Mouse (Mus musculus) lung, postnatal 4 days (tissue): ENCODE measurements around the gene Mettl15.
"Not testable (repeated sequence)": the region's sequence is repeated elsewhere in the genome, so short reads cannot be mapped to it uniquely, and the experiment has no call there.

Source experiments
- DNase-seq, 2 experiments: peaks; one replicate each; pipeline ENCODE4 v3.0.0; 2021

The Mettl15 gene

DNA sequence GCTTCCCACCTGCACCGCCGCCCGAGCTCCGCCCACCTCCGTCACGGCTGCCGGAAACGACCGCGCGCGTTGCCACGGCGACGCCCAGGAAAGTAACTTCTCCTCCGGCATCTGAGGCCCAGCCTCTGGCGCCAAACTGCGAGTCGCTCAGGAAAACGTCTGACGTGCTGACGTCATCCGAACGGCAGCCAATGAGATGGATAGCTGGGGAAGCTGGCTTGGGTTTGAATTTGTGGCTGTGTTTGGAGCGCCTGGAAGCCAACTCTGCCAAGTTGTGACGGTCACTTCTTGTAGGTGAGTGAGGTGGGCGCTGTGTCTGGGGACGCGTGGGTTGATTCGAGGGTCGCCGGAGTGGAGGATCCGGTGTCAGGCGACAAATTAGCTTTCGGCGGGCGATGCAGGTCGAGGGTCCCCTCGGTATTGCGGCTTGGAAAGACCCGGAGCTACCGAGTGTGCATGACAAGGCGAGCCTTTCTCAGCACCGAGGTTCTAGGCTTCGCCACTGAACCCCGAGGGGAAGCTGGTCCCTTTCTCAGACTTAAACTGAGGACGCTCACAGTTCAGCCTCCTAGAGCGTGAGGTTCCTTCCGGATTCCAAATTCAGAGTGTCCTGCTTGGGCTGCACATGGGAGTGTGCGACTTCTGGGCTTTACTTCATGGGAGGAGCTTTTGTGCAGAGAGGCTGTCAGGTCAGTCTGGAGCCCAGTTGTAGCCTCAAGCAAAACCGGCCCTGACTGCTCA, at the start of gene Mettl15, which contains the start of gene Kif18a:
Gene Mettl15, minus strand, starts transcription at position 149 of the 741 bp plus-strand sequence.
Gene Kif18a, plus strand, starts transcription at position 139 of the 741 bp plus-strand sequence.
- peak; percentile 96 to 97 for DNase-seq

DNA sequence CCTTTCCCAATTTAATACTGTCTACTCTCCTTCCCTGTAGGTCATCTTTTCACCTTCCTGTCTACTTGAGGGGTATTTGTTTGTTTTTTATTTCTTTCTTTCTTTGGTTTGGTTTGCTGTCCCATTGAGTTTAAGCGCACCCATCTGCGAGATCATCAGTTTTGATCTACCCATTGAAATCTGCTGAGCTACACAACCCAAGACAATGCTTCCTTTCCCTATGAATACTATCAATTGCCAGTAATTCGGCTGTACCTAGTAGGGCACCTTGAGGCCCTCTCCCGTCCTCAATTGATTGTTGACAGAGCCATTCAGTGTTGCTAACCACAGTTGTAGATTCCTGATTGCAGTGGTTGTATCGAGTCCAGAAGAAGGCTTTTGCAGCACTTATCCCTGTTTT, 30.8 kb upstream of the Mettl15 start:
- DNase-seq: no peak

DNA sequence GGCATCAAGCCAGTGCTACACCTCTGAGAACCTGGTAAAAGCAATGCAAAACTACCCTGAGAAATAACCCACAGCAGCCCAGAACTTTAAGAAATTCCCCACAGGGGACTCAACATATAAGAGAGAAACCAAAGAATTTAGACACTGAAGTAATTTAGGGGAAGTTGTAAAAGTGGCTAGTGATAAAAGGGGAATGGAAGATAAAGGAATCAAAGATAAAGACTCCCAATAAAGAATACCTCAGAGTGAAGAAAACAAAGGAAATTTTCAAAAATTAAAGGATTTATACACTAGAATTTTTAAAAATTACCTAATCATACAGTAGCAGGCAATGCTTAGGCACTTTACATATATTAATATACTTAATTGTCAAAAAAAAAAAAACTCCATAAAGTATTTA, 23.1 kb upstream of the Mettl15 start:
- DNase-seq: no peak

DNA sequence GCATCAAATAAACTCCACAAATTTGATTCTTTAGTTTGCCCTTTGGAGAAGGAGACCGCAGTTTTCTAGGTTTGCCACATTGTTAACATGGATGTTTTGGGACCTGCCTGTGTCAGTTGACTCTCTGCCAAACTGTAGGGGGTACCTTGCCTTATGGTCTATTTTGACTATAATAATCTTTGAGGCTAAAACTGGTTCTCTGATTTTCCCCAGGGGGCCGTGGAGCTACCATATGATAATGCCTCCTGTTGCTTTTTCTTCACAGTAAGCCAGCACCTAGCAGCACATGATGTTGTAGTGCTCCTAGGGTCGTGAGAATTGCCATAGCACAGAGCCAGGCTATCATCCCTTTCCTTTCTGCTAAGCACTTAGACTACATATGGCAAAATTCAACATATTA, 21.7 kb upstream of the Mettl15 start:
- DNase-seq: no peak

DNA sequence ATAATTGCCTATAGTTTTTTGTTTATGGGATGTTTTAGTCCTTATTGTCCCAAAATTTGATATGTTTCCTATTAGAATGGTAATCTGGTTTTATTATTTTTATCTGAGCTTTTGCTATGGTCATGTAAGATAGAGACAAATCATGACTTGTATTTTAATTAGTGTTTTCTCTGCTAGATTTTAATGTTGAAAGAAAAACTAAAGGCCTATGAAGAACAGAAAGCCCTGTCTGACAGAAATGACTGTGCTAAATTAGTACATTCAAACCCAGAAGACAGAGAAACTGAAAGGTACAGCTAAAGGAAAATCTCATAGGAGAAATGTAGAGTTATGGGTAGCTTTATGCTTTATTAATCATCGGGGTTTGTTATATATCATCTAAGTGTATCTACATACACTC, 17.6 kb upstream of the Mettl15 start:
- DNase-seq: no peak

DNA sequence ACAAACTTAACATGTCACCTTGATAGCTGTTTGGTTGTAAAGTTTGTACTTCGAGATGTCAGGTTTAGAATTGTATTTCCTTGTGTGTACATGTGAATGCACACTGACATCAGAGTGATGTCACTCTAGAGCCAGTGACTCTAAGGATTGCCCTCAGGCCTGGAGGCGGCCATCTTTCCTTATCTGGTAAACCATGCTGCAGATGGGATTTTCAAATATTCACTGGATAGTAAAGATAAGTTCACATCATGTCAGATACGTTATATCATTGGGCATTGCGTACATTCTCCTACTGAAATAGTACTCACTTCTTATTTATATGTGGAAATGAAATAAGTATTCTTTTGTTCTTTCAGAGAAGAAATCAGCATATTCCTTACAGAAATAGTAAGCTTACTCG, 15.7 kb upstream of the Mettl15 start:
- DNase-seq: no peak

DNA sequence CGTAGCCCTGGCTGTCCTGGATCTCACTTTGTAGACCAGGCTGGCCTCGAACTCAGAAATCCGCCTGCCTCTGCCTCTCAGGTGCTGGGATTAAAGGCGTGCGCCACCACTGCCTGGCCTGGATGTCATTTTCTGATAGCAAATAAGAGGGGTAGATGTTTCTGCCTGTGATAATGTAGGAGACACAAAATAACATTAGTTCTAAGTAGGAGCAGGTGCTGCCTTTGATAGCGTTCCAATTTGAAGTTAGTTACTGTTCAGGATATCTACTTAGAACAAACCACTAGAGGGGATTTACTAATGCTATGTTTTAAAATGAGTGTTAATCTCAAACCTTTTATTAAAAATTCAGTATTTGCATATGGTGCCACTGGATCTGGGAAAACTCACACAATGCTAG, 8.8 kb upstream of the Mettl15 start:
- DNase-seq: no peak

DNA sequence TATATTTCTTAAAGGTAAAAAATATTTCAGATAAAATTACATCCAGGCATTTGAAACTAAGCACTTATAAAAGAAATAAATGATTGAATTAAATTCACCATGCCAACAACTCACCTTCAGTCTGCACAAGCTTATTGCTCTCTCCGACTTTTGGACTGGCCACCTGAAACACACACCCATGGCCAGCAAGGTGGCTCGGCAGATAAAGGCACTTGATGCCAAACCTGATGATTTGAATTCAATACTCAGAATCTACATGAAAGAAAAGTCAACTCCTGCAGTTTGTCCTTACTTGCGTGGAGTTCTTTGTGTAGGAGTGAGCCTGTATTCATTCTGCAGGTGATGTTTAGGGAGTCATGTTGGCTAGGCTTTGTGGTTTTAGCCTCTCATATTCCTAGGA, 3.6 kb upstream of the Mettl15 start:
- no peak for DNase-seq

DNA sequence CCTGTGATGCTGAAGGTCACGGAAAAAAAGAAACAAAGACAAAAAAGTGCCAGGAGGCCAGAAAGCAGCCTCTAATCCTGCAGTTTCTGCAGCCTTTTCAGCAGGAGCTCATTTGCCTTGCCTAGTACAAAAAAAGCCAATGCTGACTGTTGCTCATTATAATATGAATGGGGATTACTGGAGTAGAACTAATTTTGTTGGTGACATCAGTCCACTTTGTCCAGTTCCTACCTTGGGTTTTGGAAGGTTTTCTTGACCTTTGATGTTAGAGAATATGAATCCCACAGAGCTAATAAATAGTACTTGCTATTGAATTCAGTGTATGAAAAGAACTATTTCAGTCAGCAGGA, 768 bp upstream of the Mettl15 start:
- DNase-seq: no peak

DNA sequence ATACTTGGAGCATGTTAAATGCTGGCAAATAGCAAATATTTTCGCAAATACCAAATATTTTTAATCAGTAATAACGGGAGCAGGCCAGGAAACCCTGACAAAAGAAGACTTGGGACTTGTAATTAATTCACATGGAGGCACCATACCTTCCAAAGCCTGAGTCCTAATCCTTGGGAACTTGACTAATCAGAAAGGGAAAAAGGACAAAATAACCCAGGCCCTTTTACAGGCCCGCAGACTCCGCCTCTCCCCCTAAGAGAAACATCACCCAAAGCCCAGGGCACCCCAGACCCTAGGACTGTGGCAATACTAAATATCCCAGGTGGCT, 312 bp downstream of the Mettl15 start:
- no peak for DNase-seq

DNA sequence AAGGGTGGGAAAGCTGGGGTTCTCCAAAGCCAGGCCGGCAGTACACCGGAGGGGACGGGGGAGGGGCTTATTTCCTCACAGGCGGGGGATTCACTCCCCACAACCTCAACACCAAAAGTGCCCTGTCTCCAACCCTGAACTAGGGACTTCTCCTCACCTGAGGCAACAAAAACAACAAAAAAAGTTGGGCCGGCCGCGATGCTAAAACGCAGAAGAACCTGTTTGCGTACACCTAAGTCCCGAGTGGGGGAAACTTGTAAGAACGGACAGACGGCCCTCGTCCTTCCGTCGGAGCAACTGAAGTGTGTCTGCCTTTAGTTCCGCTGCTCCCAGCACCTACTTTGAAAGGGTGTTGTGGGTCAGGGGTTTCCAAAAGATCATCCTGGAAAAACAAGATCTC, 2.5 kb downstream of the Mettl15 start:
- peak; percentile 57 to 64 for DNase-seq

DNA sequence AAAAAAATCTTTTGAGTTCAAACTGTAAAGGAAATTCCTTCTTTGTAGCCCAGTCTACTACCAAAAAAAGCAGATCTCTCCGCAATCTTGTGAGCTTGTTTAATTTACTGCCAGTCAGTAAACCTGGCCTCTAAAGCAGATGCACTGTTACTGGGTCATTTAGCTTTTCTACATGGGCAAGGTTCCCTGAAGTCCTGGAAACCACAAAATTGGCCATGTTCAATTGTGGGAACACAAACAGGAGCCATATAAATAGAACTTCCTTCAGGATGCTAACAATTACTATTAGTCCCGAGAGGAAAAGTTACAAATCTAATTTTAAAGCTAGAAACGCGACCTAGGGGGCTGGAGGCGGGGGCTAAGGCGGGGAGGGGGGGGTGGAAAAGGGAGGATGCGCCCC, 3.0 kb downstream of the Mettl15 start:
- no peak for DNase-seq

DNA sequence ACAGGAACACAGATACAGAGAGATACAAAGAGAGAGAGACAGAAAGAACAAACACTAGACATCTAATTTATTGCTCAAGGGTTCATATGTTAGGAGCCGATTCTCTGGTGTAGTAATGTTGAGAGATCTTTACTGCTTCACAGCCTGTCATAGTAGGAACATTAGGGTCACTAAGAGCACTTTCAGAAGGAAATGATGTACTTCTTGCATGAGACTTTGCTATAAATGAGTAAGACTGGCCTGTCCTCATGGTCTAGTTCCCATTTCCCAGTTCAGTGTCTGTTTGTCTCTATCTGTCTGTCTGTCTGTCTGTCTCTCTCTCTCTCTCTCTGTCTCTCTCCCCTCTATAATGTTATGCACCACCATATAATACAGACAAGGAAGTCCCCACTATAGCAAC, 7.5 kb downstream of the Mettl15 start:
- DNase-seq: no peak

DNA sequence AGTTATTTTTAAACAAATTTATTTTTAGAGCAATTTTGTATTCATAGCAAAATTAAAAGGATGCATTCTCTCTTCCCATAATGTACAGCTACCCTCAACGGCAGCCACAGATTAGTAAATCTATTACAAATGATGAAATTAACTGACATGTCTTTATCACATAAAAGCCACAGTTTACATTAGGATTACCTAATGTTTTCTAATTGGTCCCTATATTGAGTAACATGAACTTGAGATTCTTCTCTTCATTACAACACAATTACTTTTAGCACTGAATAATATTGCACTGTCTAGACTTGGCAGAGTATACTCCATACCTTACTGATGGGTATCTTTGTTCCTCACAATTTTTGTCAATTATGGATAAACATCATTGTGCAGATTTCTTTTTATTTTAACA, 17.8 kb downstream of the Mettl15 start:
- DNase-seq: no peak

DNA sequence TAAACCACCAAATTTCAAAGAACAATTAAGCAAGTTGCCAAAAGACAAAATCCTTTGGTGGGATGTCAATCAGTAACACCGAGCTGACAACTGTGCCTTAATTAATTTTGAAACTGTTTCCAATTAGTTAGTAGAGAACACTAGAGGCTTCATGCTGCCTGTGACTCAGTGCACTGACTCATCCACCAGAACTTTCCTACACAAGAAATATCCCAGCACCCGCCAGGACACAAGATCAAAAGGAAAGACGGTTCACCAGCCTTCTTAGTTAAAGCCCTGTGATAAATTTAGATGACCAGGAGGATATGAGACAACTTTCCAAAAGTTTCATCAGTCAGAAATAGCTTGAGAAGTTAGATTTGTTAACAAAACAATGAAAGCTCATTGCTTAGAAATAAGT, 38.6 kb downstream of the Mettl15 start:
- DNase-seq: no peak

DNA sequence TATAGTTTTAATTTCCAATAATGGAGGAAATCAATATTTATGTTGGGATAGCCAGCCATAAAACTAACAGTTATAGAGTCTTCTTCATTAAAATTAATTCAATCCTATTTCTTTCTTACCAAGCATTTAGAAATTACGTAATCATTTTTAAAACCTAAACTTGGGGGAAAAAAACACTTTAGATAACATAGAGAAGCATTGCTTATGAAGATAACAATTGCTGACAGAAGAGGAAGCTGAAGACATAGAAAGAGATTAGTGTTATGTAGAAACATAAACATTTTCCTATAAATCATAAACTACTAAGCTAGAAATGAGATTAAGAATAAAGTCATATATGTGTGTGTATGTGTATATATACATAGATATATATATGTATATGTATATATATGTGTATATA, 44.8 kb downstream of the Mettl15 start:
- no peak for DNase-seq

DNA sequence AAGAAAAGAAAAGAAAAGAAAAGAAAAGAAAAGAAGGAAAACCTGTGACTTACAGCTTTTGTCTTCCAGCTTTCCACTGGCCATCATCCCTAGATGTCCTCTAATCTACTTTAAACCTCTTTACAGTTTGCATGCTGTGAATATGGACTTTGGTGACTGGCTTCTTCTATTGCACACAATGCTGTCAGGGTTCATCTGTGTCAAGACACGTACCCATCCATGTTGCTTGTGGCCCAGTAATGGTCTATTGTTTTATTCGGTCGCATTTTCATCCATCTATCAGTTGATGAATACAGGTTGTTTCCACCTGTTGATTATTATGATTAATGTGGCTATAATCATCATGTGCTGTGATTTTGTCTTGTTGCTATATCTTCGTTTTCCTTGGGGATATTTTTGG, 46.7 kb downstream of the Mettl15 start:
- no peak for DNase-seq

DNA sequence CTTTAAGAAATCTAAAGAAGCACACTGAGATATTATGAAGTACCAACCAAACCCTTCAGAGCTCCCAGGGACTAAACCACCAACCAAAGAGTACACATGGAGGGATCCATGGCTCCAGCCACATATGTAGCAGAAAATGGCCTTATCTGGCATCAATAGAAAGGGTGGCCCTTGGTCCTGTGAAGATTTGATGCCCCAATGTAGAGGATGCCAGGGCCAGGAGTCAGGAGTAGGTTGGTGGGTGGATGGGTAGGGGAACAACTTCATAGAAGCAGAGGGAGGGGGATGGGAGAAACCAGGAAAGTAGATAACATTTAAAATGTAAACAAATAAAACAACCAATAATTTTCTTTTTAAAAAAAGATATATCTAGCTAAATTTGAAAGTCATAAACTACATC, 50.1 kb downstream of the Mettl15 start:
- no peak for DNase-seq

DNA sequence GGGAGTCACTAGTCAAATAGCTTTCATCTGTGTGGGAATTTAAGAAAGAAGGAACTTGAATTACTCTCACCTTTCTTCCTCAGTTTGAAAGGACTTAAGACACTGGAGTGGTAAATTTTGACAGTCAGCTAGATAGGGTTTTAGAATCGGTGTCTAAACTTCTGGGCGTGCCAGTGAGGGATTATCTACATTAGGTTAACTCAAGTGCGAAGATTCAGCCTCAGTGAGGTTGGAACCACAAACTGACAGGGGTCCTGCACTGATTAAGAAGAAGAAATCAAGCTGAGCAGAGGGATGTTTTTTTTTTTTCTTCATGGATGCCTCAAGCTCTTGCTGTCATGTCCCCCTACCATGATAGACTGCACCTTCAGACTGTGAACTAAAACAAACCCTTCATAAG, 53.4 kb downstream of the Mettl15 start:
- DNase-seq: no peak

DNA sequence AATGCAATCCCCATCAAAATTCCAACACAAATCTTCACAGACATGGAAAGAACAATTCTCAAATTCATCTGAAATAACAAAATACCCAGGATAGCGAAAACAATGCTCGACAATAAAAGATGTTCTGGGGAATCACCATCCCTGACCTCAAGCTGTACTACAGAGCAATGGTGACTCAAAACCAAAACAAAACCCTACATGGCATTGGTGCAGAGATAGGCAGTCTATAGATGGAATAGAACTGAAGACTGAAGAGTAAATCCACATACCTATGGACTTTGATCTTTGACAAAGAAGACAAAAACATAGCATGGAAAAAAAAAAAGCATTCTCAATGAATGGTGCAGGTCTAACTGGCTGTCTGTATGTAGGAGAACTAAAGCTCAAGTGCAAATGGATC, 59.1 kb downstream of the Mettl15 start:
- DNase-seq: no peak

DNA sequence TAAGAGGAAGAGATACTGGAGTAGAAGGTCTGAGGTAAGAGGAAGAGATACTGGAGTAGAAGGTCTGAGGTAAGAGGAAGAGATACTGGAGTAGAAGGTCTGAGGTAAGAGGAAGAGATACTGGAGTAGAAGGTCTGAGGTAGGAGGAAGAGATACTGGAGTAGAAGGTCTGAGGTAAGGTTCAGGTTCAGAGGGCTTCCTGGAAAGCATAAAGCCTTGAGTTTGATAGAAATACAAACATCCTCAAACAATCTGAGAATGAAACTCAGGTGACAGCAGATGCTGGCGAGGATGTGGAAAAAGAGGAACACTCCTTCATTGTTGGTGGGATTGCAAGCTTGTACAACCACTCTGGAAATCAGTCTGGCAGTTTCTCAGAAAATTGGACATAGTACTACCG, 63.9 kb downstream of the Mettl15 start:
- not testable (repeated sequence) for DNase-seq

DNA sequence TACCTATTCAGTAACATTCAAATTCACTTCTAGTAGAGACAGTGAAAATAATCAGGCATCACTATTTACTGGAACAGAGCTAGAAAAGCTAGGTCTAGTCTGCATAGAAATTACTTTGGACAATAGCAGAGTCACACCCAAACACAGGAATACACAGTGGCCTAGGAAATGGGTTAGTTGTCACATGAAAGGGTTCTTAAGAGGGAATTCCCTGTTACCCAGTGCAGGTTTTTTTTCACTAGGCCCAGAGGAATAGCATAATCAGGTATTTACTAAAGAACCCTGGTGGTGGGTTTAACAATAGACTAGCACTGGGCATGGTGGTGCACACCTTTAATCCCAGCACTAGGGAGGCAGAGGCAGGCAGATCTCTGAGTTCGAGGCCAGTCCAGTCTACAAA, 69.9 kb downstream of the Mettl15 start:
- DNase-seq: not testable (repeated sequence)

DNA sequence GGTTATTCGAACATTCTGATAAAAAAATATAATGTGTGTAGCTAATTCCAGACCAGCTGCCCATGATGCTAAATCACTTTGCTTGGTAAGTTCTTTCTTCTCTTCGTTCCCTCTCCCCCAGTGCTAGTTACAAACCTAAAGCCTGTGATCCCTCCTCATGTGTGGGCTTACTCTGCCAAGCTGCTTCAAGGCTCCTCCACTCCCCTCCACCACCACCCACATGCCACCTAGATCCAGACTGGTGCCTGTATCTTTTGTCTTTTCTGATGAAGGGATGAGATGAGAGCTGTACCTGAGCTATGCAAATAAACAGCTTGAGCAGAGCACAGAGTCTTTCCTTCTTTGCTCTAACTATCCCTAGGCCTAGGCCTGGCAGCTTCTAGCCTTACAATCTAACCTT, 72.5 kb downstream of the Mettl15 start:
- DNase-seq: no peak

DNA sequence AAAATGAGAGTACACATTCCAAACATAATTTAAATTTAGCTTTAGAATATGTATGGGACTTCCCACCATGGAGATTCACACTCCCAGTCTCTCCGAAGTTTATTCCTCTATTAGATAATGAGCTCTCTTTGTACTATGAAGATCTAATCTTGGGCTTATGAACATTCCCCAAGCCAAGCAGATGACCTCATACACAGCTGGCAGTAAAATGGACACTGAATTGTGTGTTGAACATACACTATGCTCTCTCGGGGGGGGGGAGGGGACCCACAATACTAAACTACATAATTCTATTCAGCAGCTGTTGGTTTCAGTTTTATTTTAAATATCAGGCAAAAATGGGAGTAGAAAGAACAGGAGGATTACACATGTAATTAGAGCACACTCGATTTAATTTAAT, 97.6 kb downstream of the Mettl15 start:
- no peak for DNase-seq

DNA sequence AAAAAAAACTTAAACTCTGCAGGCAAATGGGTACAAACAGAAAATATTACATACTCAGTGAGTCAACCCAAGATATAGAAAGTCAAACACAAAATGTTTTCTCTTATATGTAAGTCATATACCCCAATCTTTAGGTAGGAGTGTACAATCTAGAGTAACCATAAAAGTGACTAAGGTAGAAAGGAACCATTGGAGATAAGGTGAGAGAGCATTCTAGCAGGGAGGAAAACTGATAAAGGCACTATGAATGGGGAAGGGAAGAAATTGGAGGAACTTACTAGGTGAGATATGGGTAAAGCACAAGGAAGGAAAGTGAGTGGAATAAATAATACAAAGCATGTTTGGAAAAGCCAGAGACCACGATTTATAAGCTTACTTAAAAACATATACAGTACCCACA, 122.0 kb downstream of the Mettl15 start:
- no peak for DNase-seq

DNA sequence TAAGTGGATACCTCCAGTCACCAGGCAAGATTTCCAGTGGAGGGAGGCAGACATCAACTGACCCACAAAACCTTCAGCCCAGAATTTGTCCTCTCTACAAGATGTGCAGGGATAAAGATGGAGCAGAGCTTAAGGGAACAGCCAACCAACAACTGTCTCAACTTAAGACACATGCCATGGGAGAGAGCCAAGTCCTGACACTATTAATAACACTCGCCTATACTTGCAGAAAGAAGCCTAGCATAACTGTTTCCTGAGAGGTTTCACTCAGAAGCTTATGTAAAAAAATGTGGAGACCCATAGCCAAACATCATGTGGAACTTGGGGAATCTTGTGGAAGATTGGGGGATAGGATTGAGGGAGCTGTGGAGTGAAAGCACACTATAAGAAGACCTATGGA, 124.4 kb downstream of the Mettl15 start:
- no peak for DNase-seq
